Mouse (Mus musculus): ENCODE measurements around the gene Dbp. TPM values are rescaled to one million over a fixed set of nuclear protein-coding genes. Genes with fewer than 3 reads are reported as not detected.

The Dbp gene
- polyA plus RNA-seq, 1 experiment from 2014 or later = 2.1 TPM

- Histone ChIP-seq H3K27ac (ENCODE audit: low read depth) (no peak overlapping the region), H3K9ac (no peak overlapping the region), H3K36me3 (ENCODE audit: insufficient read depth) (no peaks in the 10 kb centered on the region), H3K27me3 (ENCODE audit: insufficient read depth, low read length) (no peaks in the 10 kb centered on the region), H3K4me3 (ENCODE audit: low read depth, low read length) (no peak overlapping the region), H3K4me1 (ENCODE audit: insufficient read depth) (no peaks in the 10 kb centered on the region), H3K9me3 (ENCODE audit: low read depth, low read length) (no peaks in the 10 kb centered on the region), H3K4me2 (no peak overlapping the region)
- no peak for TF ChIP-seq CTCF (IDR thresholded peaks at IDR 0.05; ENCODE audit: low read depth)
- DNase-seq (no peak), ATAC-seq (ENCODE audit: insufficient read depth) (no peak)
- 63% methylated on average over 9 of the region's 9 CpGs for WGBS
These were observed 45.3 kb downstream of the Dbp start for GRCm38 (mm10) chr7:45750162-45750561.

GRCm38 (mm10) chr7:45755703-45756102 lies 50.8 kb downstream of the Dbp start:
- Histone ChIP-seq H3K9me3 (ENCODE audit: low read depth, low read length) (no peaks in the 10 kb centered on the region), H3K36me3 (ENCODE audit: insufficient read depth) (no peaks in the 10 kb centered on the region), H3K27me3 (ENCODE audit: insufficient read depth, low read length) (peaks cover 18% of the 10 kb centered on the region), H3K4me1 (ENCODE audit: insufficient read depth) (no peaks in the 10 kb centered on the region), H3K4me2 (no peak overlapping the region), H3K4me3 (ENCODE audit: low read depth, low read length) (no peak overlapping the region), H3K9ac (no peak overlapping the region), H3K27ac (ENCODE audit: low read depth) (no peak overlapping the region)
- no peak for ATAC-seq (ENCODE audit: insufficient read depth)
- no peak for DNase-seq
- no peak for TF ChIP-seq CTCF (IDR thresholded peaks at IDR 0.05; ENCODE audit: low read depth)
- 47% methylated on average over 6 of the region's 6 CpGs for WGBS

GRCm38 (mm10) chr7:45759400-45759799 lies 54.5 kb downstream of the Dbp start:
- H3K27ac ChIP-seq (ENCODE audit: low read depth) = no peak overlapping the region
- peak overlapping the region; percentile 34 for H3K9ac ChIP-seq
- peaks cover 18% of the 10 kb centered on the region for H3K27me3 ChIP-seq (ENCODE audit: insufficient read depth, low read length)
- DNase-seq (peak; percentile 48), ATAC-seq (ENCODE audit: insufficient read depth) (peak; percentile 76)
- peak overlapping the region; percentile 55 for H3K4me2 ChIP-seq
- H3K4me3 ChIP-seq (ENCODE audit: low read depth, low read length) = peak overlapping the region; percentile 24; the same call in 1 of the 2 replicates
- H3K9me3 ChIP-seq (ENCODE audit: low read depth, low read length) = no peaks in the 10 kb centered on the region
- TF ChIP-seq CTCF (IDR thresholded peaks at IDR 0.05; ENCODE audit: low read depth) = peak; percentile 33
- WGBS = 7% methylated on average over 27 of the region's 27 CpGs
- no peaks in the 10 kb centered on the region for H3K4me1 ChIP-seq (ENCODE audit: insufficient read depth)
- H3K36me3 ChIP-seq (ENCODE audit: insufficient read depth) = no peaks in the 10 kb centered on the region

Other genes with a start within 250 kb of the Dbp start
- 4,463 and 4,749 TPM in 2 replicates for gene Ftl1, start 245.2 kb upstream of the Dbp start, polyA plus RNA-seq (2014; fragmentation: Nextera tagmentation; extraction: Ambion mirVana)
- gene Bax, start 238.2 kb upstream of the Dbp start, polyA plus RNA-seq (2014; fragmentation: Nextera tagmentation; extraction: Ambion mirVana) = 135 and 139 TPM in 2 replicates
- gene Tulp2, start 223.2 kb upstream of the Dbp start, polyA plus RNA-seq (2014; fragmentation: Nextera tagmentation; extraction: Ambion mirVana) = 0.47 and 0.86 TPM in 2 replicates
- not detected in 2 replicates for gene Gm45808, start 218.3 kb upstream of the Dbp start, polyA plus RNA-seq (2014; fragmentation: Nextera tagmentation; extraction: Ambion mirVana)
- gene Dhdh, start 216.3 kb upstream of the Dbp start, polyA plus RNA-seq (2014; fragmentation: Nextera tagmentation; extraction: Ambion mirVana) = 3.0 and 3.3 TPM in 2 replicates
- 194 and 201 TPM in 2 replicates for gene Nucb1, start 194.7 kb upstream of the Dbp start, polyA plus RNA-seq (2014; fragmentation: Nextera tagmentation; extraction: Ambion mirVana)
- 15.6 and 17.5 TPM in 2 replicates for gene Ppp1r15a, start 178.8 kb upstream of the Dbp start, polyA plus RNA-seq (2014; fragmentation: Nextera tagmentation; extraction: Ambion mirVana)
- gene Plekha4, start 178.8 kb upstream of the Dbp start, polyA plus RNA-seq (2014; fragmentation: Nextera tagmentation; extraction: Ambion mirVana) = 1.9 and 2.1 TPM in 2 replicates
- gene Hsd17b14, start 150.2 kb upstream of the Dbp start, polyA plus RNA-seq (2014; fragmentation: Nextera tagmentation; extraction: Ambion mirVana) = 0.57 and 0.66 TPM in 2 replicates
- gene Bcat2, start 134.9 kb upstream of the Dbp start, polyA plus RNA-seq (2014; fragmentation: Nextera tagmentation; extraction: Ambion mirVana) = 48.9 and 53.4 TPM in 2 replicates
- not detected in 2 replicates for gene Fgf21, start 89.6 kb upstream of the Dbp start, polyA plus RNA-seq (2014; fragmentation: Nextera tagmentation; extraction: Ambion mirVana)
- 0.13 and 0.58 TPM in 2 replicates for gene Fut1, start 87.8 kb upstream of the Dbp start, polyA plus RNA-seq (2014; fragmentation: Nextera tagmentation; extraction: Ambion mirVana)
- gene Izumo1, start 83.3 kb upstream of the Dbp start, polyA plus RNA-seq (2014; fragmentation: Nextera tagmentation; extraction: Ambion mirVana) = 0.28 and 0.35 TPM in 2 replicates
- gene Rasip1, start 77.6 kb upstream of the Dbp start, polyA plus RNA-seq (2014; fragmentation: Nextera tagmentation; extraction: Ambion mirVana) = 29.4 and 35.3 TPM in 2 replicates
- gene Mamstr, start 65.1 kb upstream of the Dbp start, polyA plus RNA-seq (2014; fragmentation: Nextera tagmentation; extraction: Ambion mirVana) = 8.1 and 9.2 TPM in 2 replicates
- gene Fut2, start 38.7 kb upstream of the Dbp start, polyA plus RNA-seq (2014; fragmentation: Nextera tagmentation; extraction: Ambion mirVana) = 0.22 and 0.75 TPM in 2 replicates
- gene Ntn5, start 21.1 kb upstream of the Dbp start, polyA plus RNA-seq (2014; fragmentation: Nextera tagmentation; extraction: Ambion mirVana) = 0.28 and 0.30 TPM in 2 replicates
- 0.08 TPM in 1 of 2 replicates, not detected in the other for gene Sec1, start 10.7 kb upstream of the Dbp start, polyA plus RNA-seq (2014; fragmentation: Nextera tagmentation; extraction: Ambion mirVana)
- 2.0 and 4.3 TPM in 2 replicates for gene Car11, start 5.2 kb upstream of the Dbp start, polyA plus RNA-seq (2014; fragmentation: Nextera tagmentation; extraction: Ambion mirVana)
- 1,245 and 1,303 TPM in 2 replicates for gene Rpl18, start 10.4 kb downstream of the Dbp start, polyA plus RNA-seq (2014; fragmentation: Nextera tagmentation; extraction: Ambion mirVana)
- gene Sphk2, start 12.9 kb downstream of the Dbp start, polyA plus RNA-seq (2014; fragmentation: Nextera tagmentation; extraction: Ambion mirVana) = 21.9 and 23.8 TPM in 2 replicates
- gene Fam83e, start 16.1 kb downstream of the Dbp start, polyA plus RNA-seq (2014; fragmentation: Nextera tagmentation; extraction: Ambion mirVana) = 0.92 and 1.1 TPM in 2 replicates
- gene Spaca4, start 20.7 kb downstream of the Dbp start, polyA plus RNA-seq (2014; fragmentation: Nextera tagmentation; extraction: Ambion mirVana) = not detected in 2 replicates
- gene Lmtk3, start 78.7 kb downstream of the Dbp start, polyA plus RNA-seq (2014; fragmentation: Nextera tagmentation; extraction: Ambion mirVana) = 0.76 and 1.9 TPM in 2 replicates
- gene Sult2b1, start 79.6 kb downstream of the Dbp start, polyA plus RNA-seq (2014; fragmentation: Nextera tagmentation; extraction: Ambion mirVana) = 5.0 and 5.9 TPM in 2 replicates
- gene Cyth2, start 109.5 kb downstream of the Dbp start, polyA plus RNA-seq (2014; fragmentation: Nextera tagmentation; extraction: Ambion mirVana) = 109 and 110 TPM in 2 replicates
- gene Kcnj14, start 119.7 kb downstream of the Dbp start, polyA plus RNA-seq (2014; fragmentation: Nextera tagmentation; extraction: Ambion mirVana) = 0.67 and 1.1 TPM in 2 replicates
- 85.4 and 95.3 TPM in 2 replicates for gene Grwd1, start 125.9 kb downstream of the Dbp start, polyA plus RNA-seq (2014; fragmentation: Nextera tagmentation; extraction: Ambion mirVana)
- 107 and 108 TPM in 2 replicates for gene Kdelr1, start 167.7 kb downstream of the Dbp start, polyA plus RNA-seq (2014; fragmentation: Nextera tagmentation; extraction: Ambion mirVana)
- gene Grin2d, start 173.3 kb downstream of the Dbp start, polyA plus RNA-seq (2014; fragmentation: Nextera tagmentation; extraction: Ambion mirVana) = 0.41 and 0.43 TPM in 2 replicates
- 1.0 and 1.4 TPM in 2 replicates for gene Syngr4, start 191.6 kb downstream of the Dbp start, polyA plus RNA-seq (2014; fragmentation: Nextera tagmentation; extraction: Ambion mirVana)
- gene Tmem143, start 191.9 kb downstream of the Dbp start, polyA plus RNA-seq (2014; fragmentation: Nextera tagmentation; extraction: Ambion mirVana) = 2.7 and 3.5 TPM in 2 replicates
- gene Emp3, start 216.3 kb downstream of the Dbp start, polyA plus RNA-seq (2014; fragmentation: Nextera tagmentation; extraction: Ambion mirVana) = 164 and 174 TPM in 2 replicates
- gene Ccdc114, start 219.0 kb downstream of the Dbp start, polyA plus RNA-seq (2014; fragmentation: Nextera tagmentation; extraction: Ambion mirVana) = 2.9 and 4.4 TPM in 2 replicates